Mouse (Mus musculus): ENCODE results near the gene Kntc1.
"Not testable (repeated sequence)": the region's sequence is repeated elsewhere in the genome, so short reads cannot be mapped to it uniquely, and the experiment has no call there.

The Kntc1 gene

GRCm38 (mm10) chr5:123749065-123750064 lies at the start of gene Kntc1, which contains the start of gene Rsrc2:
Gene Kntc1 (plus strand): TSS chr5:123749716.
Gene Rsrc2 (minus strand): TSS chr5:123749414.
- peak; percentile 99 for DNase-seq

- DNase-seq: peak; percentile 76 to 86
Observed at GRCm38 (mm10) chr5:123700625-123701024, 48.9 kb upstream of the Kntc1 start.

- no peak for DNase-seq
Observed at GRCm38 (mm10) chr5:123708598-123708997, 40.9 kb upstream of the Kntc1 start.

- peak; percentile 26 to 64 for DNase-seq
Observed at GRCm38 (mm10) chr5:123709571-123709970, 39.9 kb upstream of the Kntc1 start.

- no peak for DNase-seq
Observed at GRCm38 (mm10) chr5:123713782-123714181, 35.7 kb upstream of the Kntc1 start.

- no peak for DNase-seq
Observed at GRCm38 (mm10) chr5:123714622-123715021, 34.9 kb upstream of the Kntc1 start.

GRCm38 (mm10) chr5:123720328-123721311 lies 28.9 kb upstream of the Kntc1 start, which contains the start of gene Zcchc8:
Gene Zcchc8 (minus strand): TSS chr5:123721100.
- DNase-seq: peak; percentile 94 to 97

- not testable (repeated sequence) for DNase-seq
Observed at GRCm38 (mm10) chr5:123723816-123724215, 25.7 kb upstream of the Kntc1 start.

- no peak for DNase-seq
Observed at GRCm38 (mm10) chr5:123730981-123731380, 18.5 kb upstream of the Kntc1 start.

- DNase-seq: no peak
Observed at GRCm38 (mm10) chr5:123744358-123744757, 5.2 kb upstream of the Kntc1 start.

- DNase-seq: no peak
Observed at GRCm38 (mm10) chr5:123746253-123746652, 3.3 kb upstream of the Kntc1 start.

- DNase-seq: no peak
Observed at GRCm38 (mm10) chr5:123747604-123748003, 1.9 kb upstream of the Kntc1 start.

- no peak for DNase-seq
Observed at GRCm38 (mm10) chr5:123748339-123749064, 1.0 kb upstream of the Kntc1 start.

GRCm38 (mm10) chr5:123765506-123765905 lies 16.0 kb downstream of the Kntc1 start:
- no peak for DNase-seq

GRCm38 (mm10) chr5:123766455-123766854 lies 16.9 kb downstream of the Kntc1 start:
- DNase-seq: not testable (repeated sequence)

- no peak for DNase-seq
Observed at GRCm38 (mm10) chr5:123773441-123773840, 23.9 kb downstream of the Kntc1 start.

GRCm38 (mm10) chr5:123780716-123781115 lies 31.2 kb downstream of the Kntc1 start:
- DNase-seq: no peak

- DNase-seq: no peak
Observed at GRCm38 (mm10) chr5:123781864-123782263, 32.3 kb downstream of the Kntc1 start.

- DNase-seq: no peak
Observed at GRCm38 (mm10) chr5:123788976-123789375, 39.5 kb downstream of the Kntc1 start.

GRCm38 (mm10) chr5:123793081-123793480 lies 43.6 kb downstream of the Kntc1 start:
- DNase-seq: no peak

- DNase-seq: peak in 1 of 2 experiments; percentile 45
Observed at GRCm38 (mm10) chr5:123806334-123806733, 56.8 kb downstream of the Kntc1 start.

- no peak for DNase-seq
Observed at GRCm38 (mm10) chr5:123808541-123808940, 59.0 kb downstream of the Kntc1 start.

Measured in kidney, postnatal 25 days (tissue).